Mouse (Mus musculus): ENCODE data around the gene Gramd1c.

Gramd1c gene

DNA sequence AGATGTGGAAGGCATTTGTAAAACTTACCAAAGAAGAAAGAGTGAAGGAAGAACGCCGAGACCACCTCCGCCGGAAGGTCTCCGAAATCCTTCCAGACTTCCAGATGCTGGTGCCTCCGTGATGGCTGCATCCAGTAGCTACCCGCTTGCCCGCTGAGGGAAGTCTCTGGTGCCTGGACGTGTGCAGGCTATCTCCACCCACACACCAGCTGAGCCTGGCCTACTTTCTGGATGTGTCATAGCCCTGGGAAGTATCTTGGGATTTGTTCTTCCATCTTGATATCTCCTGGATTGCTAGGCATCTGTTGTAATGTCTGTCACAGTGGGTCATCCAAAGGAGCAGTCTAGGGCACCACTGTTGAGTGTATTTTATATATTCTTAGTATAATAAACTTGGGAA, 99.9 kb downstream of the Gramd1c start:
- no peak for DNase-seq (ENCODE audit: low read depth, low spot score)

DNA sequence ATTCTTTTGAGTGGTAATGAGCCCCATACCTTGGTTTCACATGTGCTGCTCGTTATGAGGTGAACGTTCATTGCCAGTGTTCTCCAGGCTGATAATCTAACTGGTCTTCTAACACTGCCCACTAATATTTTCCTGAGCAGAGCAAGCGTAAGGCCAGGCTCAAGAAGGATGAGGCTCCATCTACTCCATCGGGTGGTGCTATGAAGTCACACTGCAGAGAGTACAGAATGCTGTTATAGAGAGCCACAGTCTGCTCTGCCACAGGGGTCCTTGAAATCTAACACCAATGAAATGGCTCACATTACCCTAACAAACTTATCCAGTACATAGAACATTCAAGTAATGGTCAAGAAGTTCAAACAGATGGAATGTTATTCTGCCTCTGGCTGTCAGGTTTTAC, 105.1 kb downstream of the Gramd1c start:
- DNase-seq (ENCODE audit: low read depth, low spot score), result no peak

DNA sequence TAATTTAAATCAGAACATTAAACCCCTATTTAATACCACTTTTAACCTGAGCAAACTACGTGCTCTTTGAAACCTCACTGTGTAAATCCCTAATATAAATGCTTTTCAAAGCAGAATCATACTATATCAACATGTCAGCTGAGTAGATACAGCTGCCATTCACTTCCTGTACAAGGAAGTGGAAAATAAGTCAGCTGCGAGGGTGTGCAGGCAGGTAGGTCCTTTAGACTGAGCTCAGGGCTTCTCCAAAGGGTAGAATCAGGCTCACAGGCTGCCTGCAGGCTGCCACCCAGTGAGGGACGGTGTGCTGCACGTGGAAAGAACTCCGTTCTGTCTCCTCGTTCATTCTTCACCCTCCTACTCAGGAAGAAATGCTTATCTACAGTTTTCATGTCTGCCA, 108.2 kb downstream of the Gramd1c start:
- DNase-seq (ENCODE audit: low read depth, low spot score), result no peak

DNA sequence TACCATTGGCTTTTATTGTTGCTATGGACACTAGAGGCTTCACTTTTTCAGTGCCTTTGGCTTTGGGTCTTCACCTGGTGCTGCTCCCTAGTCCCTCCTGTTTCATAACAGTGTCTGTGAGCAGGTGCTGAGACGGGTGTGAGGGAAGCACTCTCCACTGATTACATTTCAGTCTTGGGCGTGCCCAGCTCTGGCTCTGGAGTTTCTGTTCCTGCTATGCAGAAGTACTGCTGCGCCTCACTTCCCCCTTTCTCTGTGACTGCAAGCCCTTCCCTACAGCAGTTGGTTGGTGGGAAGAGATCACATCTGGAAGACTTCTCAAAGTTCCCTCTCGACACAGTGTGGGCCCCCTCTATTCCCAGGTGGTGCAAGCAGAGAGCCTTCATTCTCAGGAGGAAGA, 111.6 kb downstream of the Gramd1c start:
- DNase-seq (ENCODE audit: low read depth, low spot score), result no peak

DNA sequence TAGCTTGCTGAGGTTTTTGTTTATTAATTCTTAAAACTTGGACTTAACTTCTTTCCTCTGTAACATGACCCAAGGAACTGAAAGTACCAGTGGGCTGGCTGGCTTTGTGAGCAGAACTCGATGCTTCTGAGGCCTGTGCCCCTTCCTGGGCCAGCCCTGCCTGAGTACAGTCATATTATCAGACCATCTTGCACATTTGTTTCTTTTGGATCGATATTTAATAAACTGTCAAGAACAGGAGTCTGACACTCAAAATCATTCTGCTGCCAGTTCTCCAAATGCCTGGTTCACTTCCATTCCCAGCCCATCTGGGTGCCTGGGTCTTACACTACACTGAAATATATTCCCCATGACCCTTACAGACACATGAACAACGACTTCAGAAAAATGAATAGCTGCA, 117.3 kb downstream of the Gramd1c start:
- no peak for DNase-seq (ENCODE audit: low read depth, low spot score)

DNA sequence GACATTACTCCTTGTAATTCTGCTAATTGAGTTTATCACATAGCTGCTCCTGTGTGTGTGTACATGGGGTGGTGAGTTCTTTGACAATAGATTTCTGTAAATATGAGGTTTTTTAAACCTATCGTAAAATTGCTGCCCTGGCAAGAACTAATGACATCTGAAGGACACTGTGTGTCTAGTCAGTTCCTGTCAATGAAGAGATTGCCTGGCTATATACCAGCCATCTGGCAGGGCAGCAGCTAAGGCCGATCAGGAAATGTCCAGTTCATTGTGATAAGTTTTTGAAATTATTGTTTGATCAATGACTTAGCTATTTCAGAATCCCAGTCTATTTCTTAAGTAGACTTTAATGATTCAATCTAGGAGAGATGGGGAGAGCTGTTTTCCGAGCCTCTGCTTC, 117.8 kb downstream of the Gramd1c start:
- DNase-seq (ENCODE audit: low read depth, low spot score), result no peak

DNA sequence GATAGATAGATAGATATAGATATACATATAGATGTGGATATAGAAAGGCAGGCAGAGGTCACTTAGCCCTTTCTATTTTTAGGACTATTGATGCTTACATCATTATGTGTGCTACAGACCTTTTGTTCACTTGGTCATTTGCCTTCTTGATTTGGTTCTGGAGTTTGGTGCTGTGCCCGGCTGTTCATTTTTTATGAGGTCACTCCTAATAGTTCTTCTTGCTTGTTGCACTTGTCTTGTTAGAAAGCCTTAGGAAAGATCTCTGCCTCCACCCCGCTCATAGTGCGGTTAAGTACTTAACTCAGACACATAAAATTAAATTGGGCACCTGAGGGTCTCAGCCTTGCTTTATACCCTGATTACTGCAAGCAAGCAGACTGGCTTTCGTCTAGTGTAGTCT, 122.3 kb downstream of the Gramd1c start:
- DNase-seq (ENCODE audit: low read depth, low spot score), result no peak

DNA sequence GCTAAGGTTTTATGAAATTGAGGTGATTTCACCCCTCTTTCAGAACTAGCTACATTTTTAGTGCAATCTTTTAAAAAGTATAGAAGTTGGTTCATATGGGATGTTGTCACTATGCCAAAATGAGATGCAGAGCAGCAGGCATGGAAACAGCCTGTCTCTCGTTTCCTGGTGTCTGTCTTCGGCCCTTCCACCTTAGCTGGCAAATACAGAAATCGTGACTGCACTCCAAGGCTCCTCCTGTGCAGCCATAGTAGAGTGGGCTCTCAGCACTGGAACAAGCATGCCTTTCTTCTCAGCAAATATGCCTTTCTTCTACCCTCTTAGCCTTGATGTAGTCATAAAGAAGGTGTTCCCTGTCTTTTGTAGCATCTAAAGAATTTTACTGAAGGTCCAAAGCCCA, 127.3 kb downstream of the Gramd1c start:
- no peak for DNase-seq (ENCODE audit: low read depth, low spot score)

DNA sequence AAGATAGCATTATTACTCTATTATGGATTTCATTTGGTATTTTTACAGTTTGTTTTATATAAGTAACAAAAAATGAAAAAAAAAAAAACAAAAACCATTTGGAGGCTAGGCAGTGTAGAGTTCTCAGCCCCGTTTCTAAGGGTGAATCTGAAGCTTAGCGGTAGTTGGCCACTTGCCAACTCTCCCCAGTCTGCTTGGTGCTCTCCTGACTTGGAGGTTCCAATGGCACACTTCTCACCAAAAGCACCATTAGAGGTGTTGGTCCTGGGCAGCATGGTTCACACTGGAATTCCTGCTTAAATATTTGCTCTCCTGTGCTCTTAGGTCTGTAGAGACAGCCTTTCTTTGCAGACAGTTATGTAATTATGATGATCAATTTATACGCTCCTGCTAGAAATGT, 127.8 kb downstream of the Gramd1c start:
- no peak for DNase-seq (ENCODE audit: low read depth, low spot score)

DNA sequence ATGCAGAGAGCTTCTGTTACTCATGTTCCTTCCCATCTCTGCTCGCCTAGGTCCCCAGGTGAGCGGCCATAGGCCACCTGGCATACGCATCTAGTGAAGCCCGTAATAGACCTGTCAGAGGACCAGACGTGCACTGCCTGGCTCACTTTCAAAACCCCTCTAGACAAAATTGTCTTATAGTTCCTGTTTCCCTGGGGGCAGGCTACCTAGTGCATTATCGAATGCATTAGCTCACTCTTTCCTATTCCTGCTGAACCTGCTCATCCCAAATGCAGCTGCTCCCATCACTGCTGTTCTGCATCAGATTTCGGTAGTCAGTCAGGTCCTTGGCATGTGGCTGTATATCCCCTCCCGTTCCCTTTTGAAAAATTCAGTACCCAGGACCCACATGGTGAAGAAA, 128.3 kb downstream of the Gramd1c start:
- no peak for DNase-seq (ENCODE audit: low read depth, low spot score)

DNA sequence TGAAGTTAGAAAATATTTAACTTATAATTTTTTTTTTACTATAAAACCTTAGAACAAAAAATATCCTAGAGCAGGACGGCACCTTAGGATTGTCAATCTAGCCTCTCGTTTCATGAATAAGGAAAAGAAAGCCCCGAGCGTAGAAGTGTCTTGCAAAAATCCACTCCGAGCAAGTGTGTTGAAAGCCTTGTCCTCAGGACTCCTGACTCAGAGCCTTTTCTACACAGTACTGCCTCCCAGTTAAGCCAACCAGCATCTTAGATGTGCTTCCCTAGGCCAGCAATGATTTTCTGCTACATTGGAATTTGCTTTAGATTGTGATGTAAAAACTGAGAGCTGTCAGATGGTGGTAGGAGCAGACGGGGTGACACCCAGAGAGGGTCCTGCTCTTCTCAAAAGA, 130.1 kb downstream of the Gramd1c start:
- DNase-seq (ENCODE audit: low read depth, low spot score), result no peak

DNA sequence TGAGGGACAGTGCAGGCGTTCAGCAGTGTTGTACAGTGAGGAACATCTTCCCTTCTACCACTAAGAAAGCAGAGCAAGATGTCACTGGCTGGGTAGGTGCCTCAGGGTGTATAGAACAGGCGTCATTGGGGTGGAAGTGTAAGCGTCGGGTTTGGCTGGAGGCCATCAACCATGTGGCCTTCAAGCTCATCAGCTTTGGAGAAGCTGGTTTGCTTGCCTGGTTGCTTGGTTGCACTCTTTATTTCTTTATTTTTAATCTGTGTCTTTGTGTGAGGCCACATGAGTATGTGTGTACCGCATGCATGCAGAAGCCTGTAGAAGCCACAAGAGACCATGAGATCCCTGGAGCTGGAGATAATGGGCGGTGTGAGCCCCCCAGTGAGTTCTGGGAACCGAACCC, 130.8 kb downstream of the Gramd1c start:
- no peak for DNase-seq (ENCODE audit: low read depth, low spot score)

DNA sequence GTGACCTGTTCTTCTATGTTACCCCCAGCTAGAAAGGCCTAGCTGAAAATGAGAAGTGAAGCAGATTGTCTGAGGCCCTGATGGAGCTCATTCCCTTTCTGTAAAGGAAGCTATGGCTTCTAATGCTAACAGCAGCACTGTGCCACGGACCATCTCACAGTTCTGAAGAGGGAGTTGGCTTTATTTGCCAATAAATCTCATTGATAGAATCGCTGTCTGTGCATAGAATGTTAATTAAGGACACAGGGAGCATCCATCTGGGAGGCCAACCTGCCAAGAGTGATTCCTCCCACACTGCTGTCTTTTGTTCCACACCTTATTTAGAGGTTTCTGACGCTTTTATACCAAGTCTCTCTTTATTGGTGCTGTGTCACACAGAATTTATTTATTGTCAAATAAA, 131.6 kb downstream of the Gramd1c start:
- DNase-seq (ENCODE audit: low read depth, low spot score), result no peak

DNA sequence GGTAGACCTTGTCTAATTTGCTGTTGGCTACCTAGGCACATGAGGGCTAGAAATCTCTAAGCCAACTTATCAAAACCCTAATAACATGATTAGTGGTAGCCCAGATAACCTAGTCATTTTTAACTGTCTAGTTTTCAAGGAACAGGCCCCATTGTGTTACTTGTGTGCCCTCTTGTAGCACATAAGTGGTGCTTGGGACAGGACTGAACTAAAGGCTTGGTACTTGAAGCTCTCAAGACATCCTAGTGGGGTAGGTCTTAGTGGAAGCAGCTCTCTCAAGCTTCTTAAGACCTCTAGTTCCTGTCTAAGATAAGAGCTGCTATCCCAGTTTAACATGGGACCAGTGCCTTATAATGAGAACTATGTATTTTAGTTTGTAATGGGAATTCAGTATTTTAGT, 132.6 kb downstream of the Gramd1c start:
- no peak for DNase-seq (ENCODE audit: low read depth, low spot score)
